Mouse (Mus musculus) heart, embryonic 12.5 days (tissue): ENCODE results near the gene Smyd3. TPM values are rescaled to one million over a fixed set of nuclear protein-coding genes. Genes with fewer than 3 reads are reported as not detected.

Source experiments
- ATAC-seq: fragments of 200-750 bp; cut with Nextera tagmentation; 2 replicates; pipeline ENCODE4 v1.8.0; 2017; ENCODE audit warnings: moderate TSS enrichment, moderate library complexity; ENCODE audit not compliant: insufficient number of reproducible peaks, low FRiP score
- H3K27ac ChIP-seq: fragments of 300-500 bp; sonication (generic); 2 replicates; pipeline ENCODE4 v1.5.1; 2016; ENCODE audit warnings: mild to moderate bottlenecking, moderate library complexity; ENCODE audit not compliant: poor library complexity, severe bottlenecking
- H3K27me3 ChIP-seq: fragments of 300-500 bp; sonication (generic); replicated peaks from 2 replicates; pipeline ENCODE4 v1.6.1; 2016; ENCODE audit warnings: mild to moderate bottlenecking, moderate library complexity
- H3K36me3 ChIP-seq: fragments of 300-500 bp; sonication (generic); 2 replicates; pipeline ENCODE4 v1.6.1; 2016; ENCODE audit warnings: mild to moderate bottlenecking, moderate library complexity
- H3K4me1 ChIP-seq: fragments of 300-500 bp; sonication (generic); replicated peaks from 2 replicates; pipeline ENCODE4 v1.6.1; 2016; ENCODE audit warnings: mild to moderate bottlenecking
- H3K4me2 ChIP-seq: fragments of 300-500 bp; sonication (generic); 2 replicates; pipeline ENCODE4 v1.6.1; 2016; ENCODE audit warnings: mild to moderate bottlenecking, moderate library complexity
- H3K4me3 ChIP-seq: fragments of 300-500 bp; sonication (generic); 2 replicates; pipeline ENCODE4 v1.5.1; 2016; ENCODE audit warnings: mild to moderate bottlenecking
- H3K9ac ChIP-seq: fragments of 300-500 bp; sonication (generic); 2 replicates; pipeline ENCODE4 v1.6.1; 2016; ENCODE audit warnings: mild to moderate bottlenecking, moderate library complexity
- H3K9me3 ChIP-seq: fragments of 300-500 bp; sonication (generic); replicated peaks from 2 replicates; pipeline ENCODE4 v1.6.1; 2016; ENCODE audit warnings: mild to moderate bottlenecking, moderate library complexity
- WGBS: fragments of 180-500 bp; shearing (Covaris S2); methylation state at CpG from one replicate; pipeline ENCODE4 v1.1.7; 2016; 5-methylcytosine and 5-hydroxymethylcytosine counted together
- polyA plus RNA-seq: library from polyadenylated mRNA; unstranded; fragments of >200 nt; fragmentation: Nextera tagmentation; extraction: Ambion mirVana; gene quantifications from 2 replicates; pipeline ENCODE4 v1.2.1, GENCODE M21; 2016

Smyd3 gene
- polyA plus RNA-seq, 1 experiment from 2014 or later, result 12.2 TPM

GRCm38 (mm10) chr1:179485784-179486540 is 31.9 kb downstream of the Smyd3 start:
- WGBS, result 28% methylated on average over 3 of the region's 3 CpGs
- no peak overlapping the region for H3K4me2 ChIP-seq
- H3K4me1 ChIP-seq, result peaks cover 25% of the 10 kb centered on the region
- H3K27ac ChIP-seq, result peak overlapping the region; percentile 56
- H3K27me3 ChIP-seq, result no peaks in the 10 kb centered on the region
- no peaks in the 10 kb centered on the region for H3K36me3 ChIP-seq
- H3K9me3 ChIP-seq, result no peaks in the 10 kb centered on the region
- H3K9ac ChIP-seq, result no peak overlapping the region
- peak; percentile 65 for ATAC-seq
- H3K4me3 ChIP-seq, result no peak overlapping the region

GRCm38 (mm10) chr1:179480862-179481261 is 37.0 kb downstream of the Smyd3 start:
- Histone ChIP-seq H3K9ac (no peak overlapping the region), H3K27me3 (no peaks in the 10 kb centered on the region), H3K4me1 (peaks cover 10% of the 10 kb centered on the region), H3K4me2 (no peak overlapping the region), H3K36me3 (no peaks in the 10 kb centered on the region), H3K4me3 (no peak overlapping the region), H3K9me3 (no peaks in the 10 kb centered on the region), H3K27ac (no peak overlapping the region)
- ATAC-seq, result no peak
- 78% methylated on average over 4 of the region's 4 CpGs for WGBS

- H3K27ac ChIP-seq, result no peak overlapping the region
- peaks cover 21% of the 10 kb centered on the region for H3K4me1 ChIP-seq
- peaks cover 7% of the 10 kb centered on the region; the same call in 1 of the 2 replicates for H3K36me3 ChIP-seq
- H3K27me3 ChIP-seq, result no peaks in the 10 kb centered on the region
- H3K9ac ChIP-seq, result no peak overlapping the region
- WGBS, result 78% methylated on average over 5 of the region's 5 CpGs
- no peak for ATAC-seq
- peaks cover 8% of the 10 kb centered on the region for H3K9me3 ChIP-seq
- no peak overlapping the region for H3K4me2 ChIP-seq
- no peak overlapping the region for H3K4me3 ChIP-seq
Observed at GRCm38 (mm10) chr1:179477157-179477902, 40.5 kb downstream of the Smyd3 start.

GRCm38 (mm10) chr1:179476461-179477156 is 41.2 kb downstream of the Smyd3 start:
- WGBS, result 54% methylated on average over 6 of the region's 6 CpGs
- ATAC-seq, result no peak
- no peak overlapping the region for H3K4me3 ChIP-seq
- peaks cover 13% of the 10 kb centered on the region for H3K9me3 ChIP-seq
- H3K27me3 ChIP-seq, result no peaks in the 10 kb centered on the region
- H3K4me1 ChIP-seq, result peaks cover 21% of the 10 kb centered on the region
- H3K9ac ChIP-seq, result no peak overlapping the region
- H3K36me3 ChIP-seq, result peaks cover 15% of the 10 kb centered on the region; the same call in 1 of the 2 replicates
- H3K27ac ChIP-seq, result no peak overlapping the region
- no peak overlapping the region for H3K4me2 ChIP-seq

- no peak; the same call in 1 of the 2 replicates for ATAC-seq
- H3K9ac ChIP-seq, result no peak overlapping the region
Observed at GRCm38 (mm10) chr1:179474776-179475175, 43.1 kb downstream of the Smyd3 start.

DNA sequence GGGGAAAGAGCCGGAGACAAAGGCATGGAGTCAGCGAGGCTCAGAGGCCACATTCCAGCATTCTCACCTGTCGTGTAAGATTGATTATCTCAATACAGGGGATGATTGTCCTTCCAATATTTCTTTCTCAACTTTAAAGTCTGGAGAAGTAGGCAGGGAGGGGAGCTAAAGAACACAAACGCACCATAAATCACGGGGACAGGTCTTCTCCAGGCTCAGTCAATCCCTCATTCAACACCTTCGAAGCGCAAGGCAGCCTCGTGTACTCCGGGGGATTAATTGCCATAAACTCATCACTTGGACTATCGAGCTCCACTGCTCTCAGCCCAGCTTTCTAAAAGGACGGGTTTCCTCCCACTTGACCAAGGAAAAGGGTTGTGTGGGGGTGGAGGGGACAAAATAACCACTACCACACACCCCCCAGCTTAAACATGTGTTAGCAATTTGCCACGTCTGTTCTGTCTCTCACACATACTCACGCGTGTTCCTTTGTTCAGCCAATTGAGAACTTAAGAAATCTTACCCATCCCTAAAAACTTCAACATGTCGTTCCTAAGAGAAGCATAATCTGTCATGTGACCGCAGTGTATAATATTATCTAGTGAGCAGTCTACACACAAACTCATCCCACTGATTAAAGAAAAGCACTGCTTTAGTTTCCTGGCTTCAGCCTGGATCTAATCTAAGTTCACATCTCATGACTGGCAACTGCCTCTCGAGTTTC is 43.8 kb downstream of the Smyd3 start:
- peaks cover 19% of the 10 kb centered on the region for H3K9me3 ChIP-seq
- H3K36me3 ChIP-seq, result peaks cover 15% of the 10 kb centered on the region; the same call in 1 of the 2 replicates
- H3K4me3 ChIP-seq, result no peak overlapping the region
- H3K4me2 ChIP-seq, result no peak overlapping the region
- no peaks in the 10 kb centered on the region for H3K27me3 ChIP-seq
- peaks cover 21% of the 10 kb centered on the region for H3K4me1 ChIP-seq
- no peak overlapping the region for H3K27ac ChIP-seq
- no peak for ATAC-seq
- H3K9ac ChIP-seq, result no peak overlapping the region
- WGBS, result 72% methylated on average over 17 of the region's 17 CpGs

More at GRCm38 (mm10) chr1:179474776-179475175, 43.1 kb downstream of the Smyd3 start:
- Histone ChIP-seq H3K27me3 (no peaks in the 10 kb centered on the region), H3K4me3 (no peak overlapping the region), H3K4me1 (peaks cover 21% of the 10 kb centered on the region), H3K36me3 (peaks cover 15% of the 10 kb centered on the region; the same call in 1 of the 2 replicates), H3K27ac (no peak overlapping the region), H3K4me2 (no peak overlapping the region), H3K9me3 (peaks cover 19% of the 10 kb centered on the region)
- WGBS, result 50% methylated on average over 8 of the region's 8 CpGs

- WGBS, result 87% methylated on average over 8 of the region's 8 CpGs
- Histone ChIP-seq H3K36me3 (peaks cover 14% of the 10 kb centered on the region; the same call in 1 of the 2 replicates), H3K9me3 (peaks cover 23% of the 10 kb centered on the region), H3K27ac (no peak overlapping the region), H3K4me3 (no peak overlapping the region), H3K4me1 (no peaks in the 10 kb centered on the region), H3K27me3 (no peaks in the 10 kb centered on the region), H3K4me2 (no peak overlapping the region), H3K9ac (no peak overlapping the region)
- ATAC-seq, result no peak
Observed at GRCm38 (mm10) chr1:179467970-179468369, 49.9 kb downstream of the Smyd3 start.

DNA sequence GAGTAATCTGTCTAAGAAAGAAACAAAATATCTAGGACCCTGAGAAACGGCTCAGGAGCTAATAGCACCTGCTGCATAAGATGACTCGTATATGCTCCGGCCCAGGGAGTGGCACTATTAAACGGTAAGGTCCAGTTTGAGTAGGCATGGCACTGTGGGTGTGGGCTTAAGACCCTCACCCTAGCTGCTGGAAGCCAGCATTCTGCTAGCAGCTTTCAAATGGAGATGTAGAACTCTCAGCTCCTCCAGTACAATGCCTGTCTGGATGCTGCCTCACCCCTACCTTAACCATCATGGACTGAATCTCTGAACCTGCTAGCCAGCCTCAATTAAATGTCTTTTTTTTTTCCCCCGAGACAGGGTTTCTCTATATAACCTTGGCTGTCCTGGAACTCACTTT is 55.5 kb downstream of the Smyd3 start:
- no peak for ATAC-seq
- peaks cover 5% of the 10 kb centered on the region; the same call in 1 of the 2 replicates for H3K9me3 ChIP-seq
- no peak overlapping the region for H3K4me2 ChIP-seq
- H3K4me3 ChIP-seq, result no peak overlapping the region
- no peaks in the 10 kb centered on the region for H3K27me3 ChIP-seq
- 81% methylated on average over 5 of the region's 5 CpGs for WGBS
- no peaks in the 10 kb centered on the region; the same call in 1 of the 2 replicates for H3K4me1 ChIP-seq
- H3K27ac ChIP-seq, result no peak overlapping the region
- H3K36me3 ChIP-seq, result no peaks in the 10 kb centered on the region
- H3K9ac ChIP-seq, result no peak overlapping the region

DNA sequence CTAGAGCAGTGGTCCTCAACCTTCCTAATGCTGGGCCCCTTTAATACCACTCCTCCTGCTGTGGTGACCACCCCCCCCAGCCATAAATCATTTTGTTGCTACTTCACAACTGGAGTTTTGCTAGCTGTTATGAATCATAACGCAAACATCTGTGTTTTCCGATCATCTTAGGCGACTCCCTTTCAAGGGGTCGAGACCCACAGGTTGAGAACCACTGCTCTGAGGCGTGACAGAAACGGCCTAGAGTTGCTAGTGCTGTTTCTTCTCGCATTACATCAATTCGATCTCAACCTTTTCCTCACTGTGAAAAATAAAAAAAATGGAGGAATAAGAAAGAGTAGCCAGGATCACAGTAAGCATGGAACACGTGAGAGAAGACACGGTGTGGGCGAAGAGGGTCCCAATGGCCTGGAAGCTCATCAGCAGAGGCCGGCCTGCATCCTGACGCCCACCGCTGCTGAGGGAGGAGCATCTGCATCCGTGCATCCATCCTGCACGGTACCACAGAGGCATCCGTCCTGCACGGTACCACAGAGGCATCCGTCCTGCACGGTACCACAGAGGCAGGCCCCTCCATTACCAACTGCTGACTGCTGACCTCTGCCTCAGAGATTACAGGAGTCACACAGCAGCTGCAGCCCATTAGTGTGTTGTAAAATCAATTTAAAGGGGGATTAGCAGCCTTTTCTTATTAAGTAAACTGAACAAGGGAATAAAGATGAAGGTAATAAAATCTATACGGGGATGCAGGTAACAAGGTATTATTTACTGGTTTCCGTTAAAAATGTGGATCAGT is 56.6 kb downstream of the Smyd3 start:
- WGBS, result 86% methylated on average over 22 of the region's 22 CpGs
- Histone ChIP-seq H3K36me3 (no peaks in the 10 kb centered on the region), H3K4me1 (no peaks in the 10 kb centered on the region; the same call in 1 of the 2 replicates), H3K27me3 (no peaks in the 10 kb centered on the region), H3K9me3 (peaks cover 5% of the 10 kb centered on the region; the same call in 1 of the 2 replicates), H3K27ac (no peak overlapping the region), H3K9ac (no peak overlapping the region), H3K4me3 (no peak overlapping the region), H3K4me2 (no peak overlapping the region)
- no peak for ATAC-seq

- no peaks in the 10 kb centered on the region for H3K36me3 ChIP-seq
- peak overlapping the region; percentile 10 for H3K27ac ChIP-seq
- 79% methylated on average over 10 of the region's 10 CpGs for WGBS
- no peak overlapping the region for H3K4me3 ChIP-seq
- 0 out of 2 replicates have a peak, but pooled peaks cover 5% of the 10 kb centered on the region for H3K9me3 ChIP-seq
- H3K27me3 ChIP-seq, result no peaks in the 10 kb centered on the region
- H3K9ac ChIP-seq, result no peak overlapping the region
- no peak for ATAC-seq
- peaks cover 10% of the 10 kb centered on the region for H3K4me1 ChIP-seq
- no peak overlapping the region for H3K4me2 ChIP-seq
Observed at GRCm38 (mm10) chr1:179458987-179459368, 58.9 kb downstream of the Smyd3 start.
